ENCODE assay signal across 21 mouse cellular contexts in the genomic region with DNA sequence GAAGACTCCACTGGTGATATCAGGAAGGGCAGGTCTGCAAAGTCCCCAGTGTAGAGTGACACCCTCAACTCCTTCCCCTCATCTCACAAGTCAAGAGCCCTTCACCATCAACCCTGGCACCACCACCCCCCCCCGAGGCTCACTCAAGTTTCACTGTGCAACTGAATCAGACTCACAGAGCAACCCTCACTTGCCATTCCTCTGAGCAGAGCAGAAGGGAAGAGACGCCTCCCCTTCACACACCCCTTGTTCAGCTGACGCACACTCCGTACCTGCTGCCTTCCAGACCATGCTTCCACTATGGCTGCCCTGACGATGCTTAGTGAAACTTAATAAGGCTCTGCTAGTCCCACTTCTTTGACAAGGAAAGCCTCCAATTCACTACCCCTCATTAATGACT.
A peak's percentile ranks its signal among the peaks of the same experiment; 100 is the strongest.
DNase-seq lines count a peak whose midpoint lies in the region; ATAC-seq and TF ChIP-seq lines count a peak whose summit lies in the region.
"Had no signal": no experiment of that assay in that cellular context is flagged by ENCODE, and none has a peak within 500 bp of the region (broad histone marks: within the 10 kb centered on the region; RNA-seq: fewer than 3 reads in every experiment).

No protein-coding gene starts in this region.

- no peaks in the 10 kb centered on the region for H3K36me3 ChIP-seq in limb, embryonic 15.5 days
- H3K36me3 ChIP-seq in limb, embryonic 10.5 days, result no peaks in the 10 kb centered on the region
- no peaks in the 10 kb centered on the region for H3K36me3 ChIP-seq in intestine, postnatal 0 days (ENCODE audit: control insufficient read depth, insufficient read depth)
- H3K36me3 ChIP-seq in small intestine, adult 2 months (ENCODE audit: control insufficient read depth, insufficient read depth, low read length), result no peaks in the 10 kb centered on the region
- H3K36me3 ChIP-seq: embryonic facial prominence, embryonic 13.5 days; embryonic facial prominence, embryonic 15.5 days; forebrain, embryonic 10.5 days; forebrain, embryonic 12.5 days had no signal

- peaks cover 3% of the 10 kb centered on the region; the same call in 1 of the 2 replicates for H3K4me1 ChIP-seq in limb, embryonic 15.5 days
- H3K4me1 ChIP-seq in limb, embryonic 10.5 days, result 0 out of 2 replicates have a peak, but pooled peaks cover 3% of the 10 kb centered on the region
- 0 out of 2 replicates have a peak, but pooled peaks cover 6% of the 10 kb centered on the region for H3K4me1 ChIP-seq in intestine, postnatal 0 days (replicated peaks; ENCODE audit: control insufficient read depth, insufficient read depth, low read length)
- H3K4me1 ChIP-seq in small intestine, adult 2 months (ENCODE audit: control insufficient read depth, insufficient read depth, insufficient read length, low read length), result peaks cover 62% of the 10 kb centered on the region
- H3K4me1 ChIP-seq: embryonic facial prominence, embryonic 13.5 days; embryonic facial prominence, embryonic 15.5 days; forebrain, embryonic 10.5 days; forebrain, embryonic 12.5 days had no signal

- 85% methylated on average over 5 of the region's 5 CpGs for WGBS in limb, embryonic 15.5 days
- WGBS in limb, embryonic 10.5 days, result 95% methylated on average over 5 of the region's 5 CpGs
- WGBS in intestine, postnatal 0 days, result 92% methylated on average over 5 of the region's 5 CpGs
- WGBS in small intestine, adult 2 months, result 91% methylated on average over 5 of the region's 5 CpGs

- H3K9ac ChIP-seq in limb, embryonic 15.5 days, result no peak overlapping the region
- H3K9ac ChIP-seq in intestine, postnatal 0 days (ENCODE audit: low read depth, low read length), result no peak overlapping the region
- H3K9ac ChIP-seq: embryonic facial prominence, embryonic 13.5 days; embryonic facial prominence, embryonic 15.5 days; forebrain, embryonic 12.5 days had no signal

- TF ChIP-seq CTCF in intestine, postnatal 0 days (IDR thresholded peaks at IDR 0.05; ENCODE audit: low read depth), result no peak
- TF ChIP-seq CTCF in small intestine, adult 2 months (IDR thresholded peaks at IDR 0.05; ENCODE audit: extremely low read depth, insufficient read length, insufficient replicate concordance, low read depth, low read length), result no peak

- no peak for DNase-seq in limb, embryonic 10.5 days (ENCODE audit: low spot score)
- DNase-seq: adrenal gland, adult 2 months; adrenal gland, postnatal 10 days; cerebellum, adult 11 months; cerebellum, adult 18-20 months; cerebellum, adult 8-10 months; cerebellum, adult 9-11 months; cerebellum, postnatal 14 days; cerebellum, postnatal 36 days; embryo, embryonic 11 days had no signal

- H3K4me2 ChIP-seq in limb, embryonic 15.5 days, result no peak overlapping the region
- no peak overlapping the region for H3K4me2 ChIP-seq in intestine, postnatal 0 days (replicated peaks; ENCODE audit: low read depth)
- H3K4me2 ChIP-seq: embryonic facial prominence, embryonic 13.5 days; embryonic facial prominence, embryonic 15.5 days; forebrain, embryonic 12.5 days had no signal

- H3K27me3 ChIP-seq in limb, embryonic 15.5 days, result no peaks in the 10 kb centered on the region
- H3K27me3 ChIP-seq in limb, embryonic 10.5 days (ENCODE audit: low read depth, poor library complexity, severe bottlenecking), result no peaks in the 10 kb centered on the region
- H3K27me3 ChIP-seq in intestine, postnatal 0 days (replicated peaks; ENCODE audit: control insufficient read depth, insufficient read depth, low read length), result no peaks in the 10 kb centered on the region
- no peaks in the 10 kb centered on the region for H3K27me3 ChIP-seq in small intestine, adult 2 months (ENCODE audit: control insufficient read depth, insufficient read depth, low read length)
- H3K27me3 ChIP-seq: embryonic facial prominence, embryonic 13.5 days; embryonic facial prominence, embryonic 15.5 days; forebrain, embryonic 12.5 days had no signal

- H3K27ac ChIP-seq in limb, embryonic 15.5 days, result no peak overlapping the region
- no peak overlapping the region for H3K27ac ChIP-seq in limb, embryonic 10.5 days
- H3K27ac ChIP-seq in intestine, postnatal 0 days (ENCODE audit: low read depth, low read length), result peak overlapping the region; percentile 80; the same call in 1 of the 2 replicates
- H3K27ac ChIP-seq in small intestine, adult 2 months (ENCODE audit: insufficient read depth, low read depth, low read length), result peak overlapping the region; percentile 85
- H3K27ac ChIP-seq: embryonic facial prominence, embryonic 13.5 days; embryonic facial prominence, embryonic 15.5 days; forebrain, embryonic 10.5 days; forebrain, embryonic 12.5 days had no signal

- no peaks in the 10 kb centered on the region for H3K9me3 ChIP-seq in limb, embryonic 15.5 days
- H3K9me3 ChIP-seq in limb, embryonic 10.5 days (replicated peaks), result no peaks in the 10 kb centered on the region
- no peaks in the 10 kb centered on the region for H3K9me3 ChIP-seq in intestine, postnatal 0 days (ENCODE audit: control insufficient read depth)
- H3K9me3 ChIP-seq: embryonic facial prominence, embryonic 13.5 days; embryonic facial prominence, embryonic 15.5 days; forebrain, embryonic 10.5 days; forebrain, embryonic 12.5 days had no signal

- ATAC-seq in limb, embryonic 15.5 days (ENCODE audit: insufficient number of reproducible peaks, low FRiP score, low TSS enrichment, low read depth), result 0 out of 2 replicates have a peak, but pooled peaks have one; percentile 38
- no peak for ATAC-seq in intestine, postnatal 0 days
- no peak for ATAC-seq in megakaryocyte, adult 5-6 weeks (ENCODE audit: poor library complexity, severe bottlenecking)
- ATAC-seq: forebrain, embryonic 14.5 days; forebrain, embryonic 16.5 days had no signal

- TF ChIP-seq POLR2A in small intestine, adult 2 months (IDR thresholded peaks at IDR 0.05; ENCODE audit: low read depth, low read length), result no peak

- no peak overlapping the region for H3K4me3 ChIP-seq in limb, embryonic 15.5 days
- no peak overlapping the region for H3K4me3 ChIP-seq in limb, embryonic 10.5 days
- H3K4me3 ChIP-seq in intestine, postnatal 0 days (ENCODE audit: low read depth, low read length), result no peak overlapping the region
- H3K4me3 ChIP-seq in small intestine, adult 2 months (ENCODE audit: low read depth, low read length), result no peak overlapping the region
- H3K4me3 ChIP-seq: embryonic facial prominence, embryonic 13.5 days; embryonic facial prominence, embryonic 15.5 days; erythroblast, embryonic 14.5 days; forebrain, embryonic 10.5 days; forebrain, embryonic 12.5 days had no signal

Comparison
In these comparisons a context has a peak if more than half of its experiments do, and no peak if none do; other contexts are left out.
1. H3K27ac ChIP-seq: peak in intestine, postnatal 0 days (single experiment) and small intestine, adult 2 months (single experiment); none in limb, embryonic 15.5 days (single experiment) and limb, embryonic 10.5 days (single experiment).